Mouse (Mus musculus) cortical plate, adult 2 months (tissue): ENCODE results near the gene Plcl2. TPM values are rescaled to one million over a fixed set of nuclear protein-coding genes. Genes with fewer than 3 reads are reported as not detected.
A peak's percentile ranks its signal among the peaks of the same experiment; 100 is the strongest.

Source experiments
- H3K27ac ChIP-seq: fragments of 200-500 bp; 2 replicates; pipeline ENCODE4 v1.5.1; 2012; ENCODE audit warnings: low read length, control low read depth, inconsistent platforms; ENCODE audit not compliant: insufficient read depth
- H3K4me1 ChIP-seq: fragments of 200-500 bp; 2 replicates; pipeline ENCODE4 v1.6.1; 2011; ENCODE audit warnings: low read length; ENCODE audit not compliant: control insufficient read depth, insufficient read depth
- H3K4me3 ChIP-seq: fragments of 200-500 bp; 2 replicates; pipeline ENCODE4 v1.5.1; 2011; ENCODE audit warnings: mild to moderate bottlenecking, low read length, control low read depth; ENCODE audit not compliant: insufficient read depth
- CTCF ChIP-seq: fragments of 200-500 bp; IDR thresholded peaks from 2 replicates; pipeline ENCODE4 v1.5.1; 2011; ENCODE audit warnings: mild to moderate bottlenecking, control low read depth, low read length; ENCODE audit not compliant: insufficient read depth; ENCODE audit errors: extremely low read depth
- POLR2A ChIP-seq: fragments of 200-500 bp; IDR thresholded peaks from 2 replicates; pipeline ENCODE4 v1.6.1; 2011; ENCODE audit warnings: mild to moderate bottlenecking, low read length, control low read depth; ENCODE audit not compliant: insufficient read depth; ENCODE audit errors: extremely low read depth
- polyA plus RNA-seq: library from polyadenylated mRNA; depleted of rRNA; stranded (reverse); fragments of >200 nt; gene quantifications from 2 replicates; pipeline ENCODE4 v1.2.3, GENCODE M21; 2012; rRNA removed

Gene Plcl2
- polyA plus RNA-seq, 1 experiment: 39.3 TPM

- Histone ChIP-seq H3K27ac (peak overlapping the region; percentile 57; the same call in 1 of the 2 replicates), H3K4me1 (no peaks in the 10 kb centered on the region; the same call in 1 of the 2 replicates), H3K4me3 (no peak overlapping the region)
- TF ChIP-seq CTCF (no peak), POLR2A (no peak)
These were observed 226.8 kb downstream of the Plcl2 start for GRCm38 (mm10) chr17:50735955-50736533.

- H3K4me3 ChIP-seq: no peak overlapping the region
- H3K27ac ChIP-seq: no peak overlapping the region
- no peak for TF ChIP-seq CTCF
- no peak for TF ChIP-seq POLR2A
- H3K4me1 ChIP-seq: no peaks in the 10 kb centered on the region; the same call in 1 of the 2 replicates
These were observed 227.9 kb downstream of the Plcl2 start for GRCm38 (mm10) chr17:50737068-50737467.

Other genes with a start within 250 kb of the Plcl2 start
- 3.1 and 3.4 TPM in 2 replicates for gene Dazl, start 215.8 kb upstream of the Plcl2 start, polyA plus RNA-seq